Mouse (Mus musculus): ENCODE results near the gene F830045P16Rik. TPM values are rescaled to one million over a fixed set of nuclear protein-coding genes. Genes with fewer than 3 reads are reported as not detected.
A peak's percentile ranks its signal among the peaks of the same experiment; 100 is the strongest.
"Not testable (repeated sequence)": the region's sequence is repeated elsewhere in the genome, so short reads cannot be mapped to it uniquely, and the experiment has no call there.

The F830045P16Rik gene
- polyA plus RNA-seq, 1 experiment from 2014 or later = not detected

DNA sequence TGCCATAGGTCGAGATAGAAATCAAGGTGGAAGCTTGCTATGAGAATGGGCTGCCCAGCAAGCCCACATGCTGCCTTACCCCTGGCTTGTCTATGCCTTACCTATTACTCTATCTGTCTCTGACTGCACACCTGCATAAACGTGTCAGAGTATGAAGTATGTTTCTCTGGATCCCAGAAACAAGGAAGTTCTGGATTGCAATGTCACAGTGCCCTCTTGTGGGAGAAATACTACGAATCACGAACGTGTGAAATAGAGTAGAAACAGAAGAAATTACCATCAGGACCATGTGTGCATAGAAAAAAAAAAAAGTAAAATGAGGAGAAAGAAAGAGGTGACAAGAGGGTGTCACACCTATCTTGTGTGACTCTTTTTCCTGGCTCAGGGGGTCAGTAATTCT lies 64.5 kb downstream of the F830045P16Rik start:
- Histone ChIP-seq H3K4me3 (replicated peaks) (no peak overlapping the region), H3K4me1 (replicated peaks) (no peaks in the 10 kb centered on the region), H3K9ac (no peak overlapping the region), H3K27ac (replicated peaks) (no peak overlapping the region), H3K4me2 (no peak overlapping the region), H3K9me3 (replicated peaks) (no peaks in the 10 kb centered on the region), H3K27me3 (no peaks in the 10 kb centered on the region), H3K36me3 (replicated peaks) (no peaks in the 10 kb centered on the region)
- WGBS (ENCODE audit: insufficient replicate concordance) = 11% methylated on average over 5 of the region's 5 CpGs
- ATAC-seq (ENCODE audit: insufficient read depth) = no peak

- Histone ChIP-seq H3K4me1 (replicated peaks) (no peaks in the 10 kb centered on the region), H3K9me3 (replicated peaks) (no peaks in the 10 kb centered on the region), H3K36me3 (replicated peaks) (no peaks in the 10 kb centered on the region), H3K27me3 (no peaks in the 10 kb centered on the region), H3K27ac (replicated peaks) (no peak overlapping the region), H3K9ac (no peak overlapping the region), H3K4me2 (no peak overlapping the region), H3K4me3 (replicated peaks) (no peak overlapping the region)
- ATAC-seq (ENCODE audit: insufficient read depth) = no peak; the same call in 1 of the 2 replicates
- WGBS (ENCODE audit: insufficient replicate concordance) = 38% methylated on average over 2 of the region's 2 CpGs
These were observed 65.6 kb downstream of the F830045P16Rik start for GRCm38 (mm10) chr2:129470839-129471238.

GRCm38 (mm10) chr2:129438772-129439171 lies 97.6 kb downstream of the F830045P16Rik start:
- H3K4me1 ChIP-seq (replicated peaks); ATAC-seq (ENCODE audit: insufficient read depth); H3K4me2 ChIP-seq; H3K36me3 ChIP-seq (replicated peaks); H3K9me3 ChIP-seq (replicated peaks); H3K27me3 ChIP-seq; H3K4me3 ChIP-seq (replicated peaks); H3K27ac ChIP-seq (replicated peaks); H3K9ac ChIP-seq: not testable (repeated sequence)
- 51% methylated on average over 1 of the region's 1 CpGs for WGBS (ENCODE audit: insufficient replicate concordance)

DNA sequence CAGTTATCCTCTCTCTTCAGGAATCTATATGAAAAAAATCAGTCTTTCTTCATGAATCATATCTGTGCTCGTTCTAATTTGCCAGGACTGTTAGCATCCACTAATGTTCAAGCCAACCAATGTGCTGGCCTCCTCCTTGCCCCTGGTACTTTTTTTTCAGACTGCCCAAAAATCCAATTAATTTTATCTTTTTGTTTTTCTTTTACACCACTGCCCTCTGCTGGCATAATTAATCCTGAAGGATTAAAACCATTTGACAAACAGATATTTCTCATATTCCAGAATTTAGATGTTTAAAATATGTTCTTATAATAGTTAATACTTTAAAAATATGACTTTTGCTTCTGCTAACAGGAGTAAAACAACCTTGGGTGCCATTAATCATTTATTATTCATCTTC lies 101.2 kb downstream of the F830045P16Rik start:
- ATAC-seq (ENCODE audit: insufficient read depth) = no peak
- H3K9ac ChIP-seq = no peak overlapping the region
- H3K27me3 ChIP-seq = no peaks in the 10 kb centered on the region
- H3K4me2 ChIP-seq = no peak overlapping the region
- no peaks in the 10 kb centered on the region for H3K9me3 ChIP-seq (replicated peaks)
- WGBS (ENCODE audit: insufficient replicate concordance) = 39% methylated on average over 1 of the region's 1 CpGs
- no peaks in the 10 kb centered on the region for H3K4me1 ChIP-seq (replicated peaks)
- no peaks in the 10 kb centered on the region for H3K36me3 ChIP-seq (replicated peaks)
- H3K27ac ChIP-seq (replicated peaks) = no peak overlapping the region
- H3K4me3 ChIP-seq (replicated peaks) = no peak overlapping the region

DNA sequence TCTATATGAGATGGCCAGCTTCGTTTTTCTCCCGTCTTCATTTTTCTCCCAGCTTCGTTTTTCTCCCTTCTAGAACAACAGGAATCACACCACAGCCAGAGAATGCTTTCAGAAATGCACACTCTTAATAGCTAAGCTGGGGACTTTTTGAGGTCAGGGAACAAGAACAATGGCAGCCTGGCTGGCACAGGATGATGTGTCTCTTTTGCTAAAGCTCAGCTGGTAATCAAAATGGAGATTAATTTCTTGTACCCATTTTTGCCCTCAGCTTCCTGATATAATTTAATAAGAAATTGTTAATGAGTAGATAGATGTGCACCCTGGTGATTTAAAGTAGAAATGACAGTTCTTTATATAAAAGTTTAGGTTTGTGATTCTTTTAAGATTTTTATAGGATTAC lies 112.7 kb downstream of the F830045P16Rik start:
- no peak overlapping the region for H3K9ac ChIP-seq
- no peak overlapping the region for H3K4me3 ChIP-seq (replicated peaks)
- WGBS (ENCODE audit: insufficient replicate concordance) = 60% methylated on average over 3 of the region's 3 CpGs
- H3K4me1 ChIP-seq (replicated peaks) = no peaks in the 10 kb centered on the region
- no peak overlapping the region for H3K27ac ChIP-seq (replicated peaks)
- H3K27me3 ChIP-seq = no peaks in the 10 kb centered on the region
- H3K4me2 ChIP-seq = no peak overlapping the region
- no peaks in the 10 kb centered on the region for H3K9me3 ChIP-seq (replicated peaks)
- no peak for ATAC-seq (ENCODE audit: insufficient read depth)
- H3K36me3 ChIP-seq (replicated peaks) = no peaks in the 10 kb centered on the region

GRCm38 (mm10) chr2:129420897-129421561 lies 115.4 kb downstream of the F830045P16Rik start:
- H3K9ac ChIP-seq = no peak overlapping the region
- no peaks in the 10 kb centered on the region for H3K27me3 ChIP-seq
- no peak overlapping the region for H3K27ac ChIP-seq (replicated peaks)
- H3K4me2 ChIP-seq = no peak overlapping the region
- no peak overlapping the region for H3K4me3 ChIP-seq (replicated peaks)
- WGBS (ENCODE audit: insufficient replicate concordance) = 34% methylated on average over 10 of the region's 10 CpGs
- H3K9me3 ChIP-seq (replicated peaks) = no peaks in the 10 kb centered on the region
- ATAC-seq (ENCODE audit: insufficient read depth) = peak; percentile 75
- H3K36me3 ChIP-seq (replicated peaks) = no peaks in the 10 kb centered on the region
- H3K4me1 ChIP-seq (replicated peaks) = no peaks in the 10 kb centered on the region

DNA sequence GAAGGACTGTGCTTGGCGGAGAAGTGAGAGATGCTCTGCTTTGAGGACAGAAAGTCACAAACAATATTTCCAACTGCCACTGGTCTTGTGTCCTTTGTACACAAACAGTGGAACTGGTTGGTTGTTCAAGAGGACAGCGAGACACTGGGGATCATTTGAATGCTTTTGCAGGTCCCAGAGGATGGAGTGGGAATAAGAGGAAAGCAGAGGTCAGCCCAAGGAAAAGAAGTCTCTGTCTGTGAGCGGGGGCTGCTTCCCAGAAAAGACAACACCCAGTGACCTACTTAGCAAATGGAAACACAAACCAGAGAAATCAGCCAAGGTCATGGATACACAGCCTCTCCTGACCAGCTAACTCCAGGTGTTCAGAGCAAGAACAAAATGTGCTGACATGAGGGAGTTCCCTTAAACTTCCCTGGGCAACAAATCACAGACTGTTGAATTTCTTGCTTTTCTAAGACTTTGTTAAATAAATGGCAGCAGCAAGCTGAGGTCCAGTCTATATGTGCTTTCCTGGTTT lies 117.0 kb downstream of the F830045P16Rik start:
- no peak for ATAC-seq (ENCODE audit: insufficient read depth)
- WGBS (ENCODE audit: insufficient replicate concordance) = 70% methylated on average over 3 of the region's 3 CpGs
- Histone ChIP-seq H3K4me1 (replicated peaks) (no peaks in the 10 kb centered on the region), H3K36me3 (replicated peaks) (no peaks in the 10 kb centered on the region), H3K9me3 (replicated peaks) (no peaks in the 10 kb centered on the region), H3K9ac (no peak overlapping the region), H3K4me2 (no peak overlapping the region), H3K4me3 (replicated peaks) (no peak overlapping the region), H3K27me3 (no peaks in the 10 kb centered on the region), H3K27ac (replicated peaks) (no peak overlapping the region)

- ATAC-seq (ENCODE audit: insufficient read depth) = no peak
- Histone ChIP-seq H3K4me3 (replicated peaks) (no peak overlapping the region), H3K9me3 (replicated peaks) (no peaks in the 10 kb centered on the region), H3K4me1 (replicated peaks) (0 out of 2 replicates have a peak, but pooled peaks cover 8% of the 10 kb centered on the region), H3K27me3 (no peaks in the 10 kb centered on the region), H3K4me2 (no peak overlapping the region), H3K9ac (no peak overlapping the region), H3K36me3 (replicated peaks) (no peaks in the 10 kb centered on the region), H3K27ac (replicated peaks) (no peak overlapping the region)
- 55% methylated on average over 3 of the region's 3 CpGs for WGBS (ENCODE audit: insufficient replicate concordance)
These were observed 121.8 kb downstream of the F830045P16Rik start for GRCm38 (mm10) chr2:129414593-129414992.

DNA sequence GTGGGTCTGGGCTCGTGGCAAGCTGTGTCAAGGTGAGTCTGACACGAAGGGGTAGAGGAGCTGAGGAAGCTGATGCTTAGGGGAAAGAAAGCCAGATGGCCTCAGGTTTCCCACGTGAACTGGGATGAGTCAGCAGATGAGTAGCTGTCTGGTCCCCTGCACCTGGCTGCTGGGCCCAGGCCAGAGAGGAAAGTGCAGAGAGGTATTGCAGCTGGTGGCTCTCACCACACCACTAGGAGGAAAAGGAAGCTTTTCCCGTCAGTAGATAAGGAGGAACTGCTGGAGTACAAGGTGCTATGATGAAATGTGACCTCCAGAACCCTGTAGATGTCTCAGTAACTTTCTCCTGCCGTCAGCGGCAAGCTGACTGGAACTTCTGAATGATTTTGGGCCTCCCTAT lies 122.9 kb downstream of the F830045P16Rik start:
- WGBS (ENCODE audit: insufficient replicate concordance) = 19% methylated on average over 6 of the region's 6 CpGs
- no peaks in the 10 kb centered on the region for H3K36me3 ChIP-seq (replicated peaks)
- 0 out of 2 replicates have a peak, but pooled peaks cover 8% of the 10 kb centered on the region for H3K4me1 ChIP-seq (replicated peaks)
- no peak overlapping the region for H3K9ac ChIP-seq
- H3K27ac ChIP-seq (replicated peaks) = no peak overlapping the region
- H3K27me3 ChIP-seq = no peaks in the 10 kb centered on the region
- no peaks in the 10 kb centered on the region for H3K9me3 ChIP-seq (replicated peaks)
- no peak overlapping the region for H3K4me3 ChIP-seq (replicated peaks)
- ATAC-seq (ENCODE audit: insufficient read depth) = no peak
- no peak overlapping the region for H3K4me2 ChIP-seq

DNA sequence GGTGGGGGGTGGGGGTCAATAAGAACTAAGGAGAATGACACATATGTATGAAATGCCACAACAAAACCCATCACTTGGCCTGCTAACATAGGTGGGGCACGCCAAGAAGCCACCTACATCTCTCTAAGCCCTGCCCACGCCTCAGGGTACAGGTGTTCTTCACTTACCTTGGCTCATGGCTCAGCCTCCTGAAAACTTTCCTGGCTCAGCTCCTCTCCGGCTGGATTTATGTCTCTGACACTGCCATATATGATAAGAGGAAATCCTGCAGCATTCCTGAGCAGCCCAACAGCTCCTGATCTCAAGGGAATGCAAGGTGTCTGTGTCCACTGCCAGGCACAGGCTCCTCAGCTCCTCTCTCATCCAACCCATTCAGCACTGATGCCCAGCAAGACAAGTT lies 124.8 kb downstream of the F830045P16Rik start:
- 55% methylated on average over 3 of the region's 3 CpGs for WGBS (ENCODE audit: insufficient replicate concordance)

DNA sequence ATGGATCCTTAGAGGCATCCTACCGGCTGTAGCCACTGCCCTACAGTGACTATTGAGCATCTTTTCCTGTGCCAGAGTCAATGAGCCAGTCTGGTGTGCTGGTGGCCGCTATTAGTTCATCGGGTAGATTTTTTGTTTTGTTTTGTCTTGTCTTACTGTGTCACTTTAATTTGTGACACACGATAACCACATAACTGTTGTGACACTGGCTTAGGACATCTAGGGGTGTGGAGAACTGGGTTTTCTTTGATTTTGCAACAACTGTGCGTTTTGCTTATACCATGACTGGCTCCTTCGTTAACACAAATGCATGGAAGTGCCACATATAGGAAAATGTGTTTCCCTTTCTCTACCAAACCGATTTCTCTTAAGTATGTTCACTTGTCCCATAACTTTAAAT lies 126.1 kb downstream of the F830045P16Rik start:
- Histone ChIP-seq H3K36me3 (replicated peaks) (no peaks in the 10 kb centered on the region), H3K27ac (replicated peaks) (no peak overlapping the region), H3K27me3 (no peaks in the 10 kb centered on the region), H3K9ac (no peak overlapping the region), H3K9me3 (replicated peaks) (no peaks in the 10 kb centered on the region), H3K4me2 (no peak overlapping the region), H3K4me3 (replicated peaks) (no peak overlapping the region), H3K4me1 (replicated peaks) (peaks cover 12% of the 10 kb centered on the region; the same call in 1 of the 2 replicates)
- no peak for ATAC-seq (ENCODE audit: insufficient read depth)
- 67% methylated on average over 7 of the region's 7 CpGs for WGBS (ENCODE audit: insufficient replicate concordance)

More for the DNA sequence above, 124.8 kb downstream of the F830045P16Rik start:
- Histone ChIP-seq H3K9me3 (replicated peaks) (no peaks in the 10 kb centered on the region), H3K9ac (no peak overlapping the region), H3K36me3 (replicated peaks) (no peaks in the 10 kb centered on the region), H3K4me2 (no peak overlapping the region), H3K27me3 (no peaks in the 10 kb centered on the region), H3K4me3 (replicated peaks) (no peak overlapping the region), H3K27ac (replicated peaks) (no peak overlapping the region), H3K4me1 (replicated peaks) (peaks cover 12% of the 10 kb centered on the region; the same call in 1 of the 2 replicates)
- ATAC-seq (ENCODE audit: insufficient read depth) = no peak

DNA sequence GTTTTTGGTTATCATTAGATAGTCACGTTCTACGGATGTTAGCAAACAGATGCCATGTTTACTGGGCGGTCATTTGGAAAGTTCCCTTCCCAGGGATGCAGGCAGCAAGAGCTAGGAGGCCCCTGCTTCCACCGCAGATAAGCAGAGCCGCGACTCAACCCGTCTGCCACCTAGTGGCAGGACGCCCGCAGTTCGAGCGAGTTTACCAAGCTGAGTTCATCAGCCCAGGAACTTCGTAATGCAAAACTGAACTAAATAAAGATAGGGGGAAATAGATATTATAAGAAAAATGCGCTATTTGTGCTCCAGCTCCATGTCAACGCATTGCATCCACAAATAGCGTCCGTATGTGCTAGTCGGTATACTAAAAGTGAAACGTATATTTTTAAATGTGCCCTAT lies 127.9 kb downstream of the F830045P16Rik start:
- Histone ChIP-seq H3K27ac (replicated peaks) (no peak overlapping the region), H3K4me3 (replicated peaks) (no peak overlapping the region), H3K4me1 (replicated peaks) (peaks cover 6% of the 10 kb centered on the region; the same call in 1 of the 2 replicates), H3K9me3 (replicated peaks) (no peaks in the 10 kb centered on the region), H3K27me3 (no peaks in the 10 kb centered on the region), H3K36me3 (replicated peaks) (no peaks in the 10 kb centered on the region), H3K4me2 (no peak overlapping the region), H3K9ac (no peak overlapping the region)
- no peak for ATAC-seq (ENCODE audit: insufficient read depth)
- WGBS (ENCODE audit: insufficient replicate concordance) = 15% methylated on average over 18 of the region's 18 CpGs

Data from liver, embryonic 15.5 days (tissue).